Mouse (Mus musculus) limb, embryonic 15.5 days (tissue): Measurements from ENCODE around the gene Tmem125. TPM values are rescaled to one million over a fixed set of nuclear protein-coding genes. Genes with fewer than 3 reads are reported as not detected.

Experiments
- ATAC-seq: fragments of 200-750 bp; cut with Nextera tagmentation; 2 replicates; pipeline ENCODE4 v1.8.0; 2017; ENCODE audit warnings: low read depth, moderate TSS enrichment; ENCODE audit not compliant: insufficient number of reproducible peaks, low FRiP score, low TSS enrichment
- H3K27ac ChIP-seq: fragments of 300-500 bp; sonication (generic); 2 replicates; pipeline ENCODE4 v1.5.1; 2015; ENCODE audit warnings: moderate library complexity, mild to moderate bottlenecking, inconsistent platforms
- H3K27me3 ChIP-seq: fragments of 300-500 bp; sonication (generic); 2 replicates; pipeline ENCODE4 v1.6.1; 2015; ENCODE audit warnings: inconsistent platforms
- H3K36me3 ChIP-seq: fragments of 300-500 bp; sonication (generic); 2 replicates; pipeline ENCODE4 v1.6.1; 2015; ENCODE audit warnings: inconsistent platforms
- H3K4me1 ChIP-seq: fragments of 300-500 bp; sonication (generic); 2 replicates; pipeline ENCODE4 v1.6.1; 2015; ENCODE audit warnings: inconsistent platforms
- H3K4me2 ChIP-seq: fragments of 300-500 bp; sonication (generic); 2 replicates; pipeline ENCODE4 v1.6.1; 2015; ENCODE audit warnings: mild to moderate bottlenecking, inconsistent platforms
- H3K4me3 ChIP-seq: fragments of 300-500 bp; sonication (generic); 2 replicates; pipeline ENCODE4 v1.5.1; 2015; ENCODE audit warnings: mild to moderate bottlenecking, inconsistent platforms
- H3K9ac ChIP-seq: fragments of 300-500 bp; sonication (generic); 2 replicates; pipeline ENCODE4 v1.6.1; 2015; ENCODE audit warnings: inconsistent platforms
- H3K9me3 ChIP-seq: fragments of 300-500 bp; sonication (generic); 2 replicates; pipeline ENCODE4 v1.6.1; 2016; ENCODE audit warnings: inconsistent platforms
- WGBS: fragments of 180-500 bp; shearing (Covaris S2); methylation state at CpG from one replicate; pipeline ENCODE4 v1.1.7; 2015; 5-methylcytosine and 5-hydroxymethylcytosine counted together
- polyA plus RNA-seq: library from polyadenylated mRNA; unstranded; fragments of >200 nt; fragmentation: Nextera tagmentation; extraction: Ambion mirVana; gene quantifications from 2 replicates; pipeline ENCODE4 v1.2.1, GENCODE M21; 2015

Tmem125 gene
- polyA plus RNA-seq, result 22.9 and 23.0 TPM in 2 replicates

DNA sequence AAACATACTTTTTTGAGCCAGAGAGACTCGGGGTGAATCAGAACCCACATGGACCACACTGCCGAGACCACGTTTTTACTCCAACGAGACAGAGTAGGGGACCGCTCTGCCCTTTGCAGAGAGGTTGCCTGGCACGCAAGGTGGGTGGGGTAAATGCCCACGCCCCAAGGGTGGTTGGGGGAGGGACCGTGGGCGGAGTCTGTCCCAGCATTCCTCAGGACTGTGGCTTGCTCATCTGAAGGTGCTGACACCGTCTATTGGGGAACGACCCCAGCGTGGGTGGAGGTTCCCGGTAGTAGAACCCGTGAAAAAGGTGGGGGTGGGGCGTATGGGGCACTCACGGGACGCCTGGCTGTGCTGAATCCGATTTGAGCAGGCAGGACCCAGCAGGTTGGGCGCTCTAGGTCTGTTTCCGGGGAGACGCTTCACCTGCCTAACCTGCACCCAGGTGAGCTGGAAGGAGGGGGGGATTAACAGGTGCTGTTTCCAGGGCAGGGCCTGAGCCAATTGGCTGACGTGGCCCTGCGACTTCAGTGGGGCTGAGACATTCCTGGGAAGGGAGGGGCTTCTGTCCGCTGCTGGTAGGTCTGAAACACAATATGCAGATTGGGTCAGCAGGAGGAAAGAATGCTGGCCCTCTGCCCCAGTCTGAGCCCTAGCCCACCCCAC is at the start of gene Tmem125:
Tmem125 (minus strand) TSS at position 453 of the 669 bp plus-strand sequence.
- ATAC-seq, result peak; percentile 56; the same call in 1 of the 2 replicates
- Histone ChIP-seq H3K36me3 (no peaks in the 10 kb centered on the region), H3K4me1 (peaks cover 19% of the 10 kb centered on the region), H3K9ac (no peak within 1 kb of the TSS), H3K27me3 (peaks cover 4% of the 10 kb centered on the region; the same call in 1 of the 2 replicates), H3K4me2 (peak within 1 kb of the TSS; percentile 57), H3K4me3 (peak within 1 kb of the TSS; percentile 34), H3K27ac (peak within 1 kb of the TSS; percentile 78), H3K9me3 (no peaks in the 10 kb centered on the region)
- WGBS, result 5% methylated on average over 24 of the region's 24 CpGs

DNA sequence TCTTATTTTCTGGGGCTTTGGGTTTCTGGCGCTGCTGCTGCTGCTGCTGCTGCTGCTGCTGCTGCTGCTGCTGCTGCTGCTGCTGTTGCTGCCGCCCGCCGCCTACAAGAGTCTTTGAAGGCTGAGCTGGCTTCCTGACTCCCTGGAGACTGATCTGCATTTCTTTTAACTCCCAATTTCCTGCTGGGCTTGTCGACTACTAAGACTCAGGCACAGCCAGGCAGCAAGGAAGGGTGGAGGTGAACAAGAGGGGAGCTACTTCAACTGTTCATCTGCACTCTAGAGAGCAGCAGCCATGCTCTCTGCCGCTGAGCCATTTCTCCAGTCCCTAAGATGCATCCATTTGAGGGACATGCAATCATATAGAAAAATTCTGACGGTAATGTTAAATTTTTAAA is 45.9 kb upstream of the Tmem125 start:
- Histone ChIP-seq H3K9me3 (no peaks in the 10 kb centered on the region), H3K27ac (no peak overlapping the region), H3K4me2 (no peak overlapping the region), H3K9ac (no peak overlapping the region), H3K27me3 (no peaks in the 10 kb centered on the region), H3K36me3 (no peaks in the 10 kb centered on the region), H3K4me3 (no peak overlapping the region), H3K4me1 (peaks cover 6% of the 10 kb centered on the region; the same call in 1 of the 2 replicates)
- 4% methylated on average over 7 of the region's 7 CpGs for WGBS
- no peak for ATAC-seq

DNA sequence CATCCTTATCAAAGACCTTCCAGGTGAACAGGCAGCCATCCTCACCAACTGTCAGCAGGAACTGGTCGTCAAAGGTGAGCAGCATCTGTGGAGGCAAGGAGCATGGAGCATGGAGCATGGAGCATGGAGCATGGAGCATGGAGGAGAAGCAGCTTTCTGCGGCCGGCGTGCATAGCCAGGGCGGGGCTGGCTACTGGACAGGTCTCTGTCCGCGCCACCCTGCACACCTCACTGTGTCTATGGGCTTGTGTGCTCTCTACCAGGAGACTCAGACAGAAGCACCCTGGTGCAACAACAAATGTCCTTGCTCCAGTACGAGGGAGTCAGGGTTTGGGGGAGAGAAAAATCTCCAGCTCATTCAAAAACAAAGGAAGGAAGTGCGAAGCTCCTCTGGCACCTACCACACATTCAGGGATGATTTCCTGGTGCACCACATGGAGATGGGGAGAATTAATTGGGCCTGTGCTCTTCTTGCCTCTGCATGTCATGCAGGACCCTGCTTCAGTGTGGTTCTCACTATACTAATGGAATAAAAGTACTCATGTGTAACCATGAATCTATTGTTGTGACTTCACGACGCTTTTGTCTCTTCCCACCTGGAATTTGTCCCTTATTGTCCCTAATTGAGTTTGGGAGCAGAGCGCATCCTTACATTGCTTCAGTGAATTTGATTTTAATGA is 45.3 kb upstream of the Tmem125 start:
- Histone ChIP-seq H3K36me3 (no peaks in the 10 kb centered on the region), H3K27ac (no peak overlapping the region), H3K4me3 (no peak overlapping the region), H3K4me1 (peaks cover 6% of the 10 kb centered on the region; the same call in 1 of the 2 replicates), H3K27me3 (no peaks in the 10 kb centered on the region), H3K9me3 (no peaks in the 10 kb centered on the region), H3K4me2 (no peak overlapping the region), H3K9ac (no peak overlapping the region)
- WGBS, result 71% methylated on average over 12 of the region's 12 CpGs
- no peak for ATAC-seq

DNA sequence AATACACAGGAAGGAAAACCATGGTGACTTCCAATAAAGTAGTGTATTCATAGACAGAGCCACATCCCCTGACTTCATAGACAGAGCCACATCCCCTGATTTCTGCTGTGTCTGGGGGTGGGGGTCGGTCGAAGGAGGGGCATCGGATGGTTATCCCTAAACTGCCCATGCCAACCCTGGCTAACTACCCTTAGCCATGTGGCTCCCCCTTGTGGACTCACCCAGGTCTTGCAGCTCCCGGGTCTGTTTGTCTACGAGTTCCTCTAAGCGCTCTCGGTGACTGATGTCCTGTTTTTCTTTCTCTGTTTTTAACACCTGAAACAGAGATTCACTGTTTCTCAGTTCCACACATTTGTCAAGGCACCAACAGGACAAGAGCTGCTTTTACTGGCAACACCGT is 38.8 kb upstream of the Tmem125 start:
- H3K9ac ChIP-seq, result no peak overlapping the region
- peaks cover 6% of the 10 kb centered on the region; the same call in 1 of the 2 replicates for H3K4me1 ChIP-seq
- H3K36me3 ChIP-seq, result no peaks in the 10 kb centered on the region
- H3K9me3 ChIP-seq, result no peaks in the 10 kb centered on the region
- H3K4me2 ChIP-seq, result no peak overlapping the region
- H3K4me3 ChIP-seq, result no peak overlapping the region
- no peak overlapping the region for H3K27ac ChIP-seq
- ATAC-seq, result no peak
- WGBS, result 95% methylated on average over 8 of the region's 8 CpGs
- no peaks in the 10 kb centered on the region for H3K27me3 ChIP-seq

DNA sequence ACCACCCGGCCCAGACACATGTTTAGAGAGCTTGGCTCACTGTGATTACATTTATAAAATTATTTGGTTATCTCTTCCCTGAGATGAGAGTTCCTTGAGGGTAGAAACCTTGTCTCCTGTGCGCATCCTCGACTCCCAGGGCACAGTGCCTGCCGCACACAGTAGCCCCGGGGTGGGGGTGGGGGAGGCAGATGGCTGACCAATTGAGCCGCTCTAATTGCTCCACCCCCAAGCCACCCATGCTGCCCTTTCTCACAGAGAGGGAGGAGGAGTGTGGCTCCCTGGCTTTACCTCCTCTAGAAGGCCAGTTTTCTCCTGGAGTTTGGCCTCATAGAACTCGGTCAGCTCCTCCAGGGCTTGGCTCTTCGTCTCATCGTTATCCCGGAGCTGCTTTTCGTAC is 37.7 kb upstream of the Tmem125 start:
- Histone ChIP-seq H3K4me2 (no peak overlapping the region), H3K4me3 (no peak overlapping the region), H3K36me3 (no peaks in the 10 kb centered on the region), H3K4me1 (no peaks in the 10 kb centered on the region), H3K9me3 (no peaks in the 10 kb centered on the region), H3K27ac (no peak overlapping the region), H3K9ac (no peak overlapping the region), H3K27me3 (0 out of 2 replicates have a peak, but pooled peaks cover 4% of the 10 kb centered on the region)
- ATAC-seq, result no peak
- whole genome bisulfite sequencing, result 47% methylated on average over 11 of the region's 11 CpGs

DNA sequence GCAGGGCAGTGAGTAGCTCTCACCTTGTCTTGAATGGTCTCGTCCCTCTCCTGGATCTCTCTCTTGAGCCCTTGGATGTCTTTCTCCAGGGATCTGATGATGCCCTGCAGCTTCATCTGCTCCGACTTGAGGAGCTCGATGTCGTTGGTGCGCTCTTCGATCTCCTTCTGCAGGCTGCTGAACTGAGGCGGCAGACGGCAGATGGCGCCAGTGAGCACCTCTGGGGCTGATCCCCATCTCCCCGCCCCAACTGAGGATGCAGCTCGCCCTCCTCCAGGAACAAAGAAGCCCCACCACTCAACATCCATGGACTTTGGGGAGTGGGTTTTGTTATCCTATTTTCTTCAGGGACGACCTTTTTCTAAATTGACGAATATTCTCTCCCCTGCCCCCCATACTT is 35.5 kb upstream of the Tmem125 start:
- no peak for ATAC-seq
- 0 out of 2 replicates have a peak, but pooled peaks cover 4% of the 10 kb centered on the region for H3K27me3 ChIP-seq
- H3K4me1 ChIP-seq, result no peaks in the 10 kb centered on the region
- H3K9me3 ChIP-seq, result no peaks in the 10 kb centered on the region
- H3K4me2 ChIP-seq, result no peak overlapping the region
- 51% methylated on average over 13 of the region's 13 CpGs for WGBS
- H3K27ac ChIP-seq, result no peak overlapping the region
- H3K9ac ChIP-seq, result no peak overlapping the region
- no peaks in the 10 kb centered on the region for H3K36me3 ChIP-seq
- no peak overlapping the region for H3K4me3 ChIP-seq

DNA sequence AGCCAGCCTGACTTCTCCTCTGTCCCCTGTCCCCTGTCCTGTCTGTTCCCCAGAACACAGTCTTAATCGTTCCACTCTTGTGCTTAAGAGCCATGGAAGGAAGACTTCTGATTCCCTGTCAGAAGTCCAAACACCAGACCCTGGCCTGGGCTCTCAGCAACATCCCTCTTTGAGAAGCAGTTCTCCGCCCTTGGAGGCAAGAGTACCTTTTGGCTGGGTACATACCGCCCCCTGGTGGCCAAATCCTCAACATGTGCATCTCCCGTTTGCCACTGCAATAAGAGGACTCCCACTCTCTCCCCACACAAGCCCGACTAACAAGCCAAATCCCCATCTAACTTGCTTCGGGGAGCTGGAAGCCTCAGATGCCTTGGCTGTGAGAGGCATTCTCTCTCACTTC is 32.3 kb upstream of the Tmem125 start:
- 7% methylated on average over 6 of the region's 6 CpGs for WGBS
- ATAC-seq, result no peak
- Histone ChIP-seq H3K9me3 (no peaks in the 10 kb centered on the region), H3K27me3 (0 out of 2 replicates have a peak, but pooled peaks cover 11% of the 10 kb centered on the region), H3K4me2 (no peak overlapping the region), H3K4me1 (no peaks in the 10 kb centered on the region), H3K27ac (no peak overlapping the region), H3K4me3 (no peak overlapping the region), H3K36me3 (no peaks in the 10 kb centered on the region), H3K9ac (no peak overlapping the region)

DNA sequence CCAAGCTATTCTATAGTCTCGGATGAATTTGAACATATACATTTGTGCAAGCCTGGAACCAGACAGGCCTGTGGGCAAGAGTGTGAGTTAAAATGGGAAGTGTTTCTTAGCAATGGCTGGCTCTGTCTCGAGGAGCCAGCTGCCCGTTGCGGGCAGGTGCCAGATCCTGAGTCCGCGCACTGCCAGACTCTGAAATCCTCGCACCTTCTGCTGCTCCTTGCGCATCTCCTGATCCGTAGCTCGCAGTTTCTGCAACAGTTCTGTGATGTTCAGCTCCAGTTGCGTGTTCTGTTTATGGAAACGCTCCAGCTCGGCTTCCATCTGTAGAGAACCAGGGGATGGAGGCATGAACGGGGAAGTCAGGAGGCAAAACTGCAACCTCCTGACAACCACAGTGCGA is 27.6 kb upstream of the Tmem125 start:
- Histone ChIP-seq H3K36me3 (no peaks in the 10 kb centered on the region), H3K27me3 (0 out of 2 replicates have a peak, but pooled peaks cover 7% of the 10 kb centered on the region), H3K9ac (no peak overlapping the region), H3K27ac (no peak overlapping the region), H3K4me2 (no peak overlapping the region), H3K4me3 (no peak overlapping the region), H3K4me1 (peaks cover 10% of the 10 kb centered on the region), H3K9me3 (no peaks in the 10 kb centered on the region)
- no peak for ATAC-seq
- WGBS, result 79% methylated on average over 15 of the region's 15 CpGs

DNA sequence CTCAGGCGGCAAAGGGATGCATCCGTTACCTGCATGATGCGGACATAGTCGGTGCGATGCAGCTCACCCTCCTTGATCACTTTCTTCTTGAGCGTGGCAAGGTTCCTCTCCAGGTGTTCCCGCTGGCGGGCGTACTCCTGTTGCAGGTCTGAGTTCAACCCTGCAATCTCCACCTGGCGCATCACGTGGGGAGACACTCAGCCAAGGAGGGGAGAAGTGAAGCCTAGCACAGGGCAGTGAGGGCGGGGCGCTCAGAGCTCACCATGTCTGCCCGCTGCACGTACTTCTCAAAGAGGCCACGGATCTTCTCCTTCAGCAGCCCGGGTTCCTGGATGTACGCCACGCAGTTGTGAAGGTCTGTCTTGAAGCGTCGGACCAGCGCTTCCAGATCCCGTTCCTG is 25.5 kb upstream of the Tmem125 start:
- no peaks in the 10 kb centered on the region for H3K36me3 ChIP-seq
- 0 out of 2 replicates have a peak, but pooled peaks cover 7% of the 10 kb centered on the region for H3K27me3 ChIP-seq
- no peak overlapping the region for H3K9ac ChIP-seq
- no peak overlapping the region for H3K4me3 ChIP-seq
- peaks cover 20% of the 10 kb centered on the region for H3K4me1 ChIP-seq
- H3K27ac ChIP-seq, result no peak overlapping the region
- H3K9me3 ChIP-seq, result no peaks in the 10 kb centered on the region
- WGBS, result 66% methylated on average over 23 of the region's 23 CpGs
- no peak for ATAC-seq
- no peak overlapping the region for H3K4me2 ChIP-seq

DNA sequence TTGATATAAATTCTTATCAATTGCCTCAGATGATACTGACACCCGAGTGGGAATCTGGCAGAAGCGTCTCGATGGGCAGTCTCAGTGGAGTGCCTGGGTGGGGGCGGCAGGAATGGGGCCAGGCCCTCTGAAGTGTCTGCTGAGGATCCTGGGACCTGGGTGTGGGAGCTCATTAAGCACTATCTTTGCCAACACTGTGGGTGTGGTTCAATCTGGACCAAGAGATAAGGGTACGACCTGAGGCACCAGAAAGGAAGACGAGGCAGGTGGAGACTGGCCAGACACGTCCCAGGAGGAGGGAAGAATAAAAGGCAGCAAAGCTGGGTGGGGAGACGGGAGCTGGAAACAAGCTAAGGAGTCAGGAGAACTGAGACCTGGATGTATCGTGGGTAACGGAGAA is 24.9 kb upstream of the Tmem125 start:
- H3K9ac ChIP-seq, result no peak overlapping the region
- peaks cover 25% of the 10 kb centered on the region for H3K4me1 ChIP-seq
- no peaks in the 10 kb centered on the region for H3K36me3 ChIP-seq
- no peak overlapping the region for H3K4me2 ChIP-seq
- ATAC-seq, result no peak
- 0 out of 2 replicates have a peak, but pooled peaks cover 6% of the 10 kb centered on the region for H3K27me3 ChIP-seq
- no peak overlapping the region for H3K27ac ChIP-seq
- 65% methylated on average over 10 of the region's 10 CpGs for WGBS
- no peaks in the 10 kb centered on the region for H3K9me3 ChIP-seq
- no peak overlapping the region for H3K4me3 ChIP-seq

DNA sequence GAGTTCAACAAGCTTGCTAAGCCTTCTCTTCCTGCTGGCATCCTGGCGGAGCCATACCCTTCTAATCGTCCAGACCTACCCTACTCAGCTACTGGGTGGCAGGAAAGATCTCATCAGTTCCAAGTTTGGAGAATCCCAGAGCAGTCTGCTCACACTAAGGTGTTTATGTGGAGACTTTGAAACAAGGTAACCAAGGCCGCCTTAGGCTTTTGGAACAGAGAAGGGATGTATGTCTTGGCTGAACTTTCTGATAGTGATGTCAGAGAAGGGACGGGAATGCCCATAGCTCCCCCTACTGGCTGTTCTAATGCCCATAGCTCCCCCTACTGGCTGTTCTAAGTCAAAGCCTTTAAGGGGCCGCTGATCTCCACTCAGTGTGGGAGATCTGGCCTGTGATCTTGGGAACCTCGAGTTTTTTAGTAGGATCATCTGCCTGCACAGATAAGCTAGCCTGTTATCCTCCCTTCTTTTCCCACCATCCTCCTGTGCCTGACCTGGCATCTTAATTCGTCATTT is 22.4 kb upstream of the Tmem125 start:
- 29% methylated on average over 7 of the region's 7 CpGs for WGBS
- H3K4me3 ChIP-seq, result no peak overlapping the region
- no peak overlapping the region for H3K9ac ChIP-seq
- no peak for ATAC-seq
- no peaks in the 10 kb centered on the region for H3K9me3 ChIP-seq
- H3K4me2 ChIP-seq, result no peak overlapping the region
- no peaks in the 10 kb centered on the region for H3K36me3 ChIP-seq
- H3K27me3 ChIP-seq, result 0 out of 2 replicates have a peak, but pooled peaks cover 4% of the 10 kb centered on the region
- H3K27ac ChIP-seq, result no peak overlapping the region
- H3K4me1 ChIP-seq, result peaks cover 26% of the 10 kb centered on the region

DNA sequence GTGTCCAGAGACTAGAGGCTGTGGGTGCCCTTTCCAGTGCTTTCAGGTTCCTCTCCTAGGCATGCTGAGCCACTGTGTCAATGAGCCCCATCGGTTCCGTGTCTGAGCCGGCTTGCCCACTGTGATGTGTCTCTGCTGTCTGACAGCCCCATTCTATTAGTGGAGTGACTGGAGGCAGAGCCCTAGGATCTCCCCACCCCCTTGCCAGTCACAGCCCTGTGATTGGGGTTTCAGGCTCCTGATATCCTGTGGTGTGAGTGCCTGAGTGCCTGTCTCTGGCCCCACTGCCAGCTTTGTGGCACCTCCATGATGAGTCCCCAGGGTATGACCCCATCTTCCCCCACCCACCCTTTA is 21.1 kb upstream of the Tmem125 start:
- ATAC-seq, result no peak
- no peak overlapping the region for H3K4me2 ChIP-seq
- WGBS, result 59% methylated on average over 3 of the region's 3 CpGs
- H3K4me3 ChIP-seq, result no peak overlapping the region
- no peak overlapping the region for H3K9ac ChIP-seq
- 0 out of 2 replicates have a peak, but pooled peaks cover 4% of the 10 kb centered on the region for H3K27me3 ChIP-seq
- H3K36me3 ChIP-seq, result no peaks in the 10 kb centered on the region
- H3K4me1 ChIP-seq, result peaks cover 25% of the 10 kb centered on the region
- no peaks in the 10 kb centered on the region for H3K9me3 ChIP-seq
- H3K27ac ChIP-seq, result peak overlapping the region; percentile 87
